Mouse (Mus musculus) activated CD4-positive, CD25-positive, alpha-beta regulatory T cell (primary cell): Measurements from ENCODE around the gene Tmem44. TPM values are rescaled to one million over a fixed set of nuclear protein-coding genes. Genes with fewer than 3 reads are reported as not detected.

Source experiments
- polyA plus RNA-seq, 2 experiments: library from polyadenylated mRNA; unstranded; fragments of 100-300 nt; shearing (Covaris generic); gene quantifications; one replicate each; pipeline ENCODE4 v1.2.1; 2017

Gene Tmem44
- polyA plus RNA-seq: under 1 TPM; 0.10 to 0.49 TPM

GRCm38 (mm10) chr16:30550748-30551192 lies at the start of gene Tmem44:
Gene Tmem44 (minus strand): TSS chr16:30550842.

GRCm38 (mm10) chr16:30599491-30600268 lies 49.0 kb upstream of the Tmem44 start, which contains the start of gene Fam43a:
Gene Fam43a (plus strand): TSS chr16:30599723.

DNA sequence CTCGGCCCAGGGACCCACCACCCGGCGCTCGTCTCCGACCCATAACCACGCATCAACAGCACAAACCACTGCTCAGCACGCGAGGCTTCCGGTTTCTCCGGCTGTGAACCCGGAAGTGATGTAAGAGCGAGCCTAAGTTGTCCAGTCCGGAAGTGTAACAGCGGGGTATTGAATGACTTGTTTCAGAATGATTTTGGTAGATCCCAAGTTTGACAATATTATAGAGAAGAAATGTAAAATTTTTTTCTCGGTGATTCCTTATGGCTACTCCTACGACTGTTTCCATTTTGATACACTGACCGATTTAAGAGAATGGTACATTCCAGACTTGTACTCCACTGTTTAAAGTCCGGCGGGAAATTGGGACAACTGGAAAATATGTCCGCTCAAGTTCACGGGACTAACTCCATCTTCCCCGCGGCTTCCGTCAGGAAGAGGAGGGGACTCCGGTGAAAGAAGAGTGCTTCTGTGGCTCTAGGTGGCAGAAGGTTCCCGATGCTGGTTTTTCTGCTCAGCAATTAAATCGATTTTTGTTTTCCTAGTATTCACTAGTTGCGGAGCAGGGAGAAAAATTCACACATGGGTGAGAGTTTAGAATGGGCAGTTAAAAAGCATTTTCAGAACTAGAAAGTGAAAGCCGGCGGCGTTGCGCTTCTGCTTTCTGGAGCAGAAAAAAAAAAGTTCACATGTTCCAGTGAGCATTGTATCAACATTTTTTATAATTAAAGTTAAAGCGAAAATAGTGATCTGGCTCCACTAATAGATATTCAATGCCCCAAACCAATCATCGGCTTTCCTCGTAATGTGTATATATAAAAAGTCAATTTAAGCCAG lies 37.1 kb upstream of the Tmem44 start, which contains the start of gene Lsg1:
TSS of gene Lsg1 (minus strand) at position 99 of the 834 bp plus-strand sequence.

Other genes starting within 250 kb of the Tmem44 start
- under 1 TPM in 1 of 2 experiments, not detected in 1; 0.36 TPM for gene Gp5, start 240.1 kb downstream of the Tmem44 start, polyA plus RNA-seq
- 10 to 100 TPM; 47.6 to 53.3 TPM for gene Atp13a3, start 144.9 kb downstream of the Tmem44 start, polyA plus RNA-seq
- 10 to 100 TPM; 52.8 to 77.0 TPM for gene Lsg1, start 36.8 kb upstream of the Tmem44 start, polyA plus RNA-seq
- 1 to 10 TPM; 2.5 to 2.9 TPM for gene Fam43a, start 48.9 kb upstream of the Tmem44 start, polyA plus RNA-seq